Mouse (Mus musculus) CD4-positive helper T cell, adult 2 months (primary cell): Measurements from ENCODE around the gene Il17rd.

Source experiments
- DNase-seq: peaks from one replicate; pipeline ENCODE4 v3.0.0-alpha.2; 2012; ENCODE audit warnings: low read depth, missing footprints, low spot score

Il17rd gene

GRCm38 (mm10) chr14:27038783-27039182, at the start of gene Il17rd:
TSS of gene Il17rd (plus strand) at chr14:27038941.
- peak; percentile 86 for DNase-seq

DNA sequence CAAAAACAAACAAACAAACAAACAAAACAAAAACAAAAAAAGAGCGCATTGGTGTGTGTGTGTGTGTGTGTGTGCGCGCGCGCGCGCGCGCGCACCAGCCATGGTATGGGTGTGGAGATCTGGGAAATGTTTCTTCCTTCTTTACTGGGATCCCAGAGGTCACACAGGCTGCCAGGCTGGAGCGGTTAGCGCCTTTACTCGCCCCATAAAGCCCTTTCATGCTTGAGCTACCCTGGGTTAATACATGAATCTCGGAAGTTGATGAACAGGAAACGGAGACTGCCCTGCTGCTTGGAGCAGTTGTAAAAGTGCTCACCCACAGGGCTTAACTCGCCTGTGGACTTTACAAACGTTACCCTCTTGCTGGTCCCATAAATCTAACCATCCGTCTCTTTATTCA, 47.1 kb upstream of the Il17rd start:
- DNase-seq: no peak

DNA sequence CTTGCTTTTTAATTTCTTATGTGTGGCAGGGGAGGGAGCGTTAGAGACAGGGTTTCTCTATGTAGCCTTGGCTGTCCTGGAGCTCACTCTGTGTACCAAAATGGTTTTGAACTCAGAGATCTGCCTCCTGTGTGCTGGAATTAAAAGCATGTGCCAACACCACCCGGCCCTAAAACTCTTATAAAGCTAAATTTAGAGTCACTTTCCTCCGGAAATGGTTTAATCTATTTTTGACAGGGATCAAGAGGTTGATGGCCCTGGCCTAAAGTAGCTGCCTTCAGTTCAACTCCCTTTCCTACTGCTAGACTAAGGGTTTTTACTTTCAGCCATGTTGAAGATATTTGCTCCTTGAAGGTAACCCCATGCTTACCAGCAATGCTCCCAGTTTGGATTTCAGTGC, 45.3 kb upstream of the Il17rd start:
- no peak for DNase-seq

- DNase-seq: peak; percentile 82
Measured at GRCm38 (mm10) chr14:26994211-26994741, 44.5 kb upstream of the Il17rd start, which contains the start of gene Hesx1. TSS of gene Hesx1 (plus strand) at chr14:26994416.

DNA sequence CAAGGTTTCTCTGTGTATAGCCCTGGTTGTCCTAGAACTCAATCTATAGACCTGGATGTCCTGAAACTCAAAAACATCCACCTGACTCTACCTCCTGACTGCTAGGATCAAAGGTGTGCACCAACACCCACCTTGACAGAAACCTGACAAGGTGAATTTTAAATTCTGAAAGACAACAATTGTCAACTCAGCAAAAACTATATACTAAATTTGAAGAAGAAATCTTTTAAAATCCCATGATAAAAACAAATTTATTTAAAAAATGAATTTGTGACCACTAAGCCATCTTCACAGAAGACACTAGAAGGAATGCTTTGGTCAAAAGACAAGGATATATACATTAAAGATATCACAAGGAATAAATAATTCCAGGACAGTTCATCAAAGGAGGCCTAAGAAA, 42.5 kb upstream of the Il17rd start:
- no peak for DNase-seq

DNA sequence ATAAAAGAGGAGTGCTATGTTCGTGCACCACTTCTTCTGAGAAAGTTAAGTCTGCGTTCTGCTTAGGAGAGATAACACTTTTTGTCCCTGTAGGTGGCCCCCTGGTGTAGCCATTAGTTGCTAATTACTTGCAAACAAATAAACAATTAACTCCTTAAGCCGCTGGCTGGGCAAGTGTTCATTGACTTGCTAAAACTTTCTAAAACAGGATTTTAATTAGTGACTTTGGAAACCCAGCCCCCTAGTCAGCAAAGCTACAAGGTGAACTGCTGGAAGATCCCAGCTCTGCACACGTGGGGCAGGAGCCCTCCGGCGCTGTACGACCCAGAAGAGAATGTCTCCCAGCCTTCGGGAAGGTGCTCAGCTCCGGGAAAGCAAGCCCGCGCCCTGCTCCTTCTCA, 38.4 kb upstream of the Il17rd start:
- no peak for DNase-seq

- no peak for DNase-seq
Measured at GRCm38 (mm10) chr14:27004906-27005305, 33.8 kb upstream of the Il17rd start.

DNA sequence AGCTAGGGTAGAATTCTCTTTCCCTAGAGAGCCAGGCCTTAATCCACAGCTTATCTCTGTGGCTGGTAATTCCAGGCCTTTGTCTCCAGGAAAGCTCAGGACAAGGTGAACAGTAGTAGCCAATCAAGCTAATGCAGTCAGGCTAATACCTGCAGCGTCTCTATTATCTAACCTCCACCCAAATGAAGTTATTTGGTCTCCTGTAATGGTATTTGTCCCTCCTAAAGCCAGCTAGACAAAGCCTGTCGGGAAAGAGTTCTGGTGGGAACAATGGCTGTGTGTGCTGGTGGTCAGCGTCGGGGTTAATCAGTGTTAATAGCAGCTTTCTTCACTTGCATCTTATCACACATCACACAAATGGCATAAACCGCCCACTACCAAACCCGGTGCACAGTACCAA, 32.8 kb upstream of the Il17rd start:
- DNase-seq: no peak

DNA sequence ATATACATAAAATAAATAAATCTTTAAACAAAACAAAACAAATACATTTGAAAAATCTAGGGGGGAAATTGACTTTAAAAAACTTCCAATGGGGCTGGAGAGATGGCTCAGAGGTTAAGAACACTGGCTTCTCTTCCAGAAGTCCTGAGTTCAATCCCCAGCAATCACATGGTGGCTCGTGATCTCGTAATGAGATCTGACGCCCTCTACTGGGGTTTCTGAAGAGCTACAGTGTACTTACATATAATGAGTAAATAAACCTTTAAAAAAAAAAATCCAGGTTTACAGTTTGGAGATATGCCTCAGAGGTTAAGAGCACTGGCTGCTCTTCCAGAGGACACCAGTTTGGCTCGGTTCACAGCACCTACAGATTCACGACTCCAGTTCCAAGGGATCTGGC, 27.2 kb upstream of the Il17rd start:
- no peak for DNase-seq

GRCm38 (mm10) chr14:27013658-27014057, 25.1 kb upstream of the Il17rd start:
- DNase-seq: no peak

- no peak for DNase-seq
Measured at GRCm38 (mm10) chr14:27017936-27018335, 20.8 kb upstream of the Il17rd start.

GRCm38 (mm10) chr14:27019850-27020249, 18.9 kb upstream of the Il17rd start:
- DNase-seq: no peak

GRCm38 (mm10) chr14:27022876-27023275, 15.9 kb upstream of the Il17rd start:
- DNase-seq: peak; percentile 72

DNA sequence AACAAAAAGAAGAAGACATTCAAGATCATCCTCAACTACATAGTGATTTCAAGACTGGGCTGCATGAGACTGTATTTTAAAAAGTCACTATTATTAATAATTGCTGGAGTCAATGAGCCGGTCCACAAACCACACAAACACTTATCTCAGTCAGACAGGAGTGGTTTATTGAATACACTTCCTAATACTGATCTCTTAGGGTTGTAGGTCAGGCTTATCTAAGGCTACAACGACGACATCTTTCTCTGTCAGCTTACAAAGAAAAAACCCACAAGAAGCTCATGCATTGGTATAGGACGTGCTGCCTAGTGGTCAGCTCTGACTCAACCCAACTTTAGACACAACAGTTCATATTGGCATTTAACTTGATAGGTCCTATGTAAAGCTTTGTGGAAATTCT, 14.1 kb upstream of the Il17rd start:
- DNase-seq: no peak

DNA sequence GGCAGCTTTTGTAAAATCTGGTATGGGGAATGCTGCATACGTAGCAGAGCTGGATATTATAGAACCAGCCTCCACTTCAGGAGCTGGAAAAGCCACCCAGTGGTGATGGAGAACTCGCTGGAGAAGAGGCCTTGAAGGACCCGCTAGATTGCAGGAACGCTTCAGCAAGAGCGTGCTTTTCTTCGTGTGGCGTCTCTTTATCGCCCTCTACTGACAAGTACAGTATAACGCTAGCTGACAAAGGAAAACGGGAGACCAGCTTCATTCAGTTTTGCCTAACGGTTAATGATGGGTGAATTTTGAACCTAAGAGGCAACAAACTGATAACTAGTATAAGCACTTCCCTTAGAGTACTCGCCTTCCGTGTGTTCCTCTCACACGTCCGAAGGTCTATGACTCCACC, 9.0 kb upstream of the Il17rd start:
- DNase-seq: peak; percentile 66

DNA sequence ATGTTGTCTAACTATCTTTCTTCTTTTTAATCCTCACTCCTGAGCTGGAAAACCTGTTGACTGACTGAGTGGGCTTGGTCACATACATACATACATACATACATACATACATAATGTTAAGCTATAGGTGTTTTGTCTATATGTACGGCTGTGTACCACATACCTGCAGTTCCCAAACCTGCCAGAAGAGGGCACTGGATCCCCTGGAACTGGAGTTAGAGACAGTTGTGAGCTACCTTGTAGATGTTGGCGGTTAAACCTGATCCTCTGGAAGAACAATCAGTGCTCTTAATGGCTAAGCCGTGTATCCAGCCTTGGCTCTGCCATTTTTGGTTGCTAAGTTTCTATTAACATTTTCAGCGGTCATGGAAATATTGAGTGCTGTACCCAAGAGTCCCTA, 7.6 kb upstream of the Il17rd start:
- DNase-seq: peak; percentile 60

DNA sequence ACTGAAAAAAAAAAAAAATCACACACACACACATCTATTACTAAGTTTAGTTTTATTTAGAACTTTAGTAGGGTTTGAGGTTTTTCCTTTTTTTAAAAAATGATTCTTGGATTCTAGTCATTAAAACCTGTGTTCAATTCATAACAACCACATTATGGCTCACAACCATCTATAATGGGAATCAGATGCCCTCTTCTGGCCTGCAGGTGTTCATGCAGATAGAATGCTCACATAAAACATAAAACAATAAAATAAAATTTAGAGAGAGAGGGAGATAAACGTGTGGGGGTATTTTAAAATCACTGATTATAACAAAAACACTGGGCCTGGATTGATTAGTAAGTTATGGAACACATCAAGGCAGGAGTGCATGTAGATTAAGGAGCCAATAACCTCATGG, 1.2 kb upstream of the Il17rd start:
- DNase-seq: no peak

GRCm38 (mm10) chr14:27039281-27040248, 824 bp downstream of the Il17rd start:
- no peak for DNase-seq

- no peak for DNase-seq
Measured at GRCm38 (mm10) chr14:27040451-27040850, 1.7 kb downstream of the Il17rd start.

DNA sequence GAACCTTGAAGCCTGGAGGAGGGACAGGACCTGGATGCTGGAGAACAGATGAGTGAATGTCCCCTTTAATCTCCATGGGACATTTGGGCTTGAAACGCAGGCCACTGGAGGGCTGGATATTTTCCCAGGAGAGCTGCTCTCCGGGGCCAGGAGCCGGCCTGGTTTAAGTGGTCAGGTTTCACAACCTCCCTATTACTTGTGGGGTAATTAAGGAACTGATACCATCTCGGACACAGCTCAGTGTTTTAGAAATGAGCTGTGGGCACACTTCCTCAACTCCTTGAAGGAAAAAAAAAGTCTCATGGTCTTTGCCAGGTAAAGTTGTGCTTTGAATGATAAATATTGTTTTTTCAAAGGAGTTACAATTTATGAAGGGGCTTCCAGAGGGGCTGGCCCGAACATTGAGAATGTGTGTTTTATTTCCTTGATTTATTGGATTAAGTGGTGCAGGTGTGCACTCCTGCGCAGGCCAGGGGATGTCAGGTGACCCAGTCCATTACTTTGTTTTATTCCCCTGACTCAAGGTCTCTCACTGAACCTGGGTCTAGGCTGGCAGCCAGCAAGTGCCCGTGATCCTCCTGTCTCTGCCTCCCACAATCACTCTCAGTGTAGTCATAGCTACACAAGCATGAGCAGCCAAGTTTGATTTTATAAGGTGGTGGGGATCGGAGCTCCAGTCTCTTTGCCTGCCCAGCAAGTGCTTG, 3.7 kb downstream of the Il17rd start:
- no peak for DNase-seq

DNA sequence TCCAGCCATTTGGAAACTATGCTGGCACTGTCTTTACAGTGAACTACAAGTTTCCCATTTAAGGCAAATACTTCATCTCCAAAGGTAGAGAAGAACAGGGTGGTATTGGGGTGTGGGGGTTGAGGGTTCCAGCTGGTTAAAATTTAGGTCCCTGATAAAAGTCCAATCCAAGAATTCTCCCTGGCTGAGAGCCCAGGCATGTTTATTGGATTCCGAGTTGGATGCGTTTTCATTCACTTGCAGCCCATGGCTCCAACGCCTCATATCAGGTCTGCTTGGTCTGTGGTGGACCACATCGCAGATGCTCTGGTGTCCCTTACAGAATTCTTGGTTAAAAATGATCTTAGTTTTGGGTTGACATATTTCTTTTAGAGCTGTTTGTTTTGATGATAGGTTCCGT, 4.7 kb downstream of the Il17rd start:
- no peak for DNase-seq

GRCm38 (mm10) chr14:27044221-27044966, 5.7 kb downstream of the Il17rd start:
- DNase-seq: no peak
